Mouse (Mus musculus) WW6 (cell line): ENCODE measurements at regions not wholly inside any gene's neighbourhood (a gene's known extent, or its start where the extent isn't known, plus 50 kb on each side); places are given as distances from the start of the nearest gene placed in this dataset.

Experiments
- DNase-seq: peaks from one replicate; pipeline ENCODE4 v3.0.0-alpha.2; 2013; ENCODE audit warnings: low read depth, low spot score

- no peak for DNase-seq
Measured at GRCm38 (mm10) chr13:71149303-71149696, 307.7 kb upstream of the Adamts16 start.

- DNase-seq, result no peak
Measured at GRCm38 (mm10) chr13:71148491-71149302, 307.1 kb upstream of the Adamts16 start.

GRCm38 (mm10) chr13:71146859-71147443 lies 305.3 kb upstream of the Adamts16 start:
- no peak for DNase-seq

GRCm38 (mm10) chr13:71138745-71139312 lies 297.2 kb upstream of the Adamts16 start:
- no peak for DNase-seq

GRCm38 (mm10) chr13:71135940-71136632 lies 294.5 kb upstream of the Adamts16 start:
- DNase-seq, result no peak

- no peak for DNase-seq
Measured at GRCm38 (mm10) chr13:71121484-71121883, 279.9 kb upstream of the Adamts16 start.

GRCm38 (mm10) chr13:71108175-71108574 lies 266.6 kb upstream of the Adamts16 start:
- DNase-seq, result no peak

GRCm38 (mm10) chr13:71105229-71105838 lies 263.7 kb upstream of the Adamts16 start:
- no peak for DNase-seq

- no peak for DNase-seq
Measured at GRCm38 (mm10) chr13:71104419-71105228, 263.0 kb upstream of the Adamts16 start.

- no peak for DNase-seq
Measured at GRCm38 (mm10) chr13:71084301-71084700, 242.7 kb upstream of the Adamts16 start.

GRCm38 (mm10) chr13:71075916-71076315 lies 234.3 kb upstream of the Adamts16 start:
- DNase-seq, result no peak

- DNase-seq, result no peak
Measured at GRCm38 (mm10) chr13:71074012-71074411, 232.4 kb upstream of the Adamts16 start.

- no peak for DNase-seq
Measured at GRCm38 (mm10) chr13:71068757-71069201, 227.2 kb upstream of the Adamts16 start.

- DNase-seq, result no peak
Measured at GRCm38 (mm10) chr13:71068011-71068410, 226.4 kb upstream of the Adamts16 start.

GRCm38 (mm10) chr13:71065568-71065967 lies 224.0 kb upstream of the Adamts16 start:
- DNase-seq, result no peak

- no peak for DNase-seq
Measured at GRCm38 (mm10) chr13:71064590-71065307, 223.1 kb upstream of the Adamts16 start.

GRCm38 (mm10) chr13:71053361-71054264 lies 212.0 kb upstream of the Adamts16 start:
- no peak for DNase-seq

- no peak for DNase-seq
Measured at GRCm38 (mm10) chr13:71050646-71051045, 209.0 kb upstream of the Adamts16 start.

- DNase-seq, result no peak
Measured at GRCm38 (mm10) chr13:71036000-71036399, 194.4 kb upstream of the Adamts16 start.
